Mouse (Mus musculus) bone marrow macrophage, adult 2 months (primary cell): ENCODE measurements around the gene Cntnap4. TPM values are rescaled to one million over a fixed set of nuclear protein-coding genes. Genes with fewer than 3 reads are reported as not detected.

ENCODE experiments used
- H3K27ac ChIP-seq: 2 replicates; pipeline ENCODE4 v1.5.1; 2012; ENCODE audit warnings: low read depth, low read length; ENCODE audit not compliant: insufficient read depth
- H3K4me1 ChIP-seq: 2 replicates; pipeline ENCODE4 v1.6.1; 2012; ENCODE audit warnings: low read length; ENCODE audit not compliant: control insufficient read depth, insufficient read depth
- H3K4me3 ChIP-seq: 2 replicates; pipeline ENCODE4 v1.5.1; 2012; ENCODE audit warnings: mild to moderate bottlenecking, low read length, moderate library complexity; ENCODE audit not compliant: insufficient read depth
- CTCF ChIP-seq: IDR thresholded peaks from 2 replicates; pipeline ENCODE4 v1.5.1; 2012; ENCODE audit warnings: low read depth, mild to moderate bottlenecking, low read length, moderate library complexity
- POLR2A ChIP-seq: IDR thresholded peaks from 2 replicates; pipeline ENCODE4 v1.6.1; 2012; ENCODE audit warnings: mild to moderate bottlenecking, low read depth, low read length, borderline replicate concordance
- polyA plus RNA-seq: library from polyadenylated mRNA; stranded (reverse); fragments of >200 nt; gene quantifications from 2 replicates; pipeline ENCODE4 v1.2.4, GENCODE M21; 2012; ENCODE audit not compliant: missing spikeins, insufficient read depth, insufficient read length

Gene Cntnap4
- polyA plus RNA-seq, 1 experiment, result not detected

- TF ChIP-seq CTCF, result no peak
- TF ChIP-seq POLR2A, result no peak
- H3K27ac ChIP-seq, result no peak overlapping the region
- no peak overlapping the region for H3K4me3 ChIP-seq
- H3K4me1 ChIP-seq, result no peaks in the 10 kb centered on the region
Measured at GRCm38 (mm10) chr8:112906458-112907112, 336.7 kb downstream of the Cntnap4 start.

- Histone ChIP-seq H3K4me3 (no peak overlapping the region), H3K27ac (no peak overlapping the region), H3K4me1 (no peaks in the 10 kb centered on the region)
- TF ChIP-seq CTCF, result no peak
- no peak for TF ChIP-seq POLR2A
Measured at GRCm38 (mm10) chr8:112909527-112909926, 339.7 kb downstream of the Cntnap4 start.

GRCm38 (mm10) chr8:112911422-112911821, 341.6 kb downstream of the Cntnap4 start:
- no peak for TF ChIP-seq POLR2A
- TF ChIP-seq CTCF, result no peak
- no peaks in the 10 kb centered on the region for H3K4me1 ChIP-seq
- no peak overlapping the region for H3K4me3 ChIP-seq
- H3K27ac ChIP-seq, result no peak overlapping the region

GRCm38 (mm10) chr8:112922151-112922550, 352.3 kb downstream of the Cntnap4 start:
- Histone ChIP-seq H3K4me3 (no peak overlapping the region), H3K27ac (no peak overlapping the region), H3K4me1 (no peaks in the 10 kb centered on the region)
- TF ChIP-seq CTCF (no peak), POLR2A (no peak)

GRCm38 (mm10) chr8:112922789-112923188, 352.9 kb downstream of the Cntnap4 start:
- no peak overlapping the region for H3K27ac ChIP-seq
- H3K4me1 ChIP-seq, result no peaks in the 10 kb centered on the region
- TF ChIP-seq POLR2A (no peak), CTCF (no peak)
- H3K4me3 ChIP-seq, result no peak overlapping the region
